Mouse (Mus musculus): ENCODE results near the gene Sytl2. TPM values are rescaled to one million over a fixed set of nuclear protein-coding genes. Genes with fewer than 3 reads are reported as not detected.
A peak's percentile ranks its signal among the peaks of the same experiment; 100 is the strongest.

Sytl2 gene
- polyA plus RNA-seq, 1 experiment: 5.9 TPM

- H3K27me3 ChIP-seq (ENCODE audit: control insufficient read depth, insufficient read depth, low read length): no peaks in the 10 kb centered on the region
- H3K27ac ChIP-seq (ENCODE audit: control insufficient read depth, insufficient read depth, low read length): no peak overlapping the region
- no peak for TF ChIP-seq POLR2A (IDR thresholded peaks at IDR 0.05; ENCODE audit: control insufficient read depth, extremely low read depth, insufficient read depth, low read length, poor library complexity)
- peaks cover 4% of the 10 kb centered on the region for H3K4me1 ChIP-seq (replicated peaks; ENCODE audit: control insufficient read depth, insufficient read depth, low read length)
- DNase-seq: no peak
- no peak overlapping the region for H3K4me3 ChIP-seq (ENCODE audit: control insufficient read depth, insufficient read depth, low read length)
- 24% methylated on average over 8 of the region's 8 CpGs for WGBS
- H3K36me3 ChIP-seq (ENCODE audit: control insufficient read depth, insufficient read depth, low read length): no peaks in the 10 kb centered on the region
Observed at GRCm38 (mm10) chr7:90280878-90281277, 21.2 kb upstream of the Sytl2 start.

- DNase-seq: no peak
- TF ChIP-seq CTCF (IDR thresholded peaks at IDR 0.05; ENCODE audit: borderline replicate concordance, control insufficient read depth, extremely low read depth, insufficient read depth, low read length, poor library complexity) (no peak), POLR2A (IDR thresholded peaks at IDR 0.05; ENCODE audit: control insufficient read depth, extremely low read depth, insufficient read depth, low read length, poor library complexity) (no peak)
- Histone ChIP-seq H3K4me3 (ENCODE audit: control insufficient read depth, insufficient read depth, low read length) (no peak overlapping the region), H3K27ac (ENCODE audit: control insufficient read depth, insufficient read depth, low read length) (no peak overlapping the region), H3K27me3 (ENCODE audit: control insufficient read depth, insufficient read depth, low read length) (no peaks in the 10 kb centered on the region), H3K36me3 (ENCODE audit: control insufficient read depth, insufficient read depth, low read length) (no peaks in the 10 kb centered on the region), H3K4me1 (replicated peaks; ENCODE audit: control insufficient read depth, insufficient read depth, low read length) (peaks cover 4% of the 10 kb centered on the region)
- 55% methylated on average over 11 of the region's 11 CpGs for WGBS
Observed at GRCm38 (mm10) chr7:90281759-90282546, 20.1 kb upstream of the Sytl2 start.

- no peak for TF ChIP-seq CTCF (IDR thresholded peaks at IDR 0.05; ENCODE audit: borderline replicate concordance, control insufficient read depth, extremely low read depth, insufficient read depth, low read length, poor library complexity)
- no peak for TF ChIP-seq POLR2A (IDR thresholded peaks at IDR 0.05; ENCODE audit: control insufficient read depth, extremely low read depth, insufficient read depth, low read length, poor library complexity)
- H3K4me3 ChIP-seq (ENCODE audit: control insufficient read depth, insufficient read depth, low read length): no peak overlapping the region
- H3K36me3 ChIP-seq (ENCODE audit: control insufficient read depth, insufficient read depth, low read length): no peaks in the 10 kb centered on the region
- no peaks in the 10 kb centered on the region for H3K27me3 ChIP-seq (ENCODE audit: control insufficient read depth, insufficient read depth, low read length)
- 13% methylated on average over 1 of the region's 1 CpGs for WGBS
- H3K27ac ChIP-seq (ENCODE audit: control insufficient read depth, insufficient read depth, low read length): no peak overlapping the region
- peaks cover 4% of the 10 kb centered on the region for H3K4me1 ChIP-seq (replicated peaks; ENCODE audit: control insufficient read depth, insufficient read depth, low read length)
- DNase-seq: no peak
Observed at GRCm38 (mm10) chr7:90282786-90283185, 19.3 kb upstream of the Sytl2 start.

GRCm38 (mm10) chr7:90284793-90285192 lies 17.3 kb upstream of the Sytl2 start:
- Histone ChIP-seq H3K27me3 (ENCODE audit: control insufficient read depth, insufficient read depth, low read length) (no peaks in the 10 kb centered on the region), H3K36me3 (ENCODE audit: control insufficient read depth, insufficient read depth, low read length) (no peaks in the 10 kb centered on the region), H3K4me1 (replicated peaks; ENCODE audit: control insufficient read depth, insufficient read depth, low read length) (peaks cover 4% of the 10 kb centered on the region), H3K4me3 (ENCODE audit: control insufficient read depth, insufficient read depth, low read length) (no peak overlapping the region), H3K27ac (ENCODE audit: control insufficient read depth, insufficient read depth, low read length) (no peak overlapping the region)
- WGBS: 91% methylated on average over 7 of the region's 7 CpGs
- no peak for TF ChIP-seq POLR2A (IDR thresholded peaks at IDR 0.05; ENCODE audit: control insufficient read depth, extremely low read depth, insufficient read depth, low read length, poor library complexity)
- no peak for TF ChIP-seq CTCF (IDR thresholded peaks at IDR 0.05; ENCODE audit: borderline replicate concordance, control insufficient read depth, extremely low read depth, insufficient read depth, low read length, poor library complexity)
- DNase-seq: no peak

- DNase-seq: no peak
- no peak overlapping the region for H3K27ac ChIP-seq (ENCODE audit: control insufficient read depth, insufficient read depth, low read length)
Observed at GRCm38 (mm10) chr7:90291885-90292284, 10.2 kb upstream of the Sytl2 start.

GRCm38 (mm10) chr7:90302647-90303552 lies 848 bp downstream of the Sytl2 start:
- no peaks in the 10 kb centered on the region for H3K36me3 ChIP-seq (ENCODE audit: control insufficient read depth, insufficient read depth, low read length)
- H3K27me3 ChIP-seq (ENCODE audit: control insufficient read depth, insufficient read depth, low read length): no peaks in the 10 kb centered on the region
- TF ChIP-seq POLR2A (IDR thresholded peaks at IDR 0.05; ENCODE audit: control insufficient read depth, extremely low read depth, insufficient read depth, low read length, poor library complexity): no peak
- TF ChIP-seq CTCF (IDR thresholded peaks at IDR 0.05; ENCODE audit: borderline replicate concordance, control insufficient read depth, extremely low read depth, insufficient read depth, low read length, poor library complexity): no peak
- H3K4me3 ChIP-seq (ENCODE audit: control insufficient read depth, insufficient read depth, low read length): peak overlapping the region; percentile 58
- WGBS: 4% methylated on average over 27 of the region's 27 CpGs
- H3K4me1 ChIP-seq (replicated peaks; ENCODE audit: control insufficient read depth, insufficient read depth, low read length): peaks cover 23% of the 10 kb centered on the region
- peak; percentile 67 for DNase-seq
- H3K27ac ChIP-seq (ENCODE audit: control insufficient read depth, insufficient read depth, low read length): peak overlapping the region; percentile 29; the same call in 1 of the 2 replicates

More at GRCm38 (mm10) chr7:90291885-90292284, 10.2 kb upstream of the Sytl2 start:
- Histone ChIP-seq H3K4me3 (ENCODE audit: control insufficient read depth, insufficient read depth, low read length) (no peak overlapping the region), H3K4me1 (replicated peaks; ENCODE audit: control insufficient read depth, insufficient read depth, low read length) (no peaks in the 10 kb centered on the region), H3K36me3 (ENCODE audit: control insufficient read depth, insufficient read depth, low read length) (no peaks in the 10 kb centered on the region), H3K27me3 (ENCODE audit: control insufficient read depth, insufficient read depth, low read length) (no peaks in the 10 kb centered on the region)
- TF ChIP-seq CTCF (IDR thresholded peaks at IDR 0.05; ENCODE audit: borderline replicate concordance, control insufficient read depth, extremely low read depth, insufficient read depth, low read length, poor library complexity): no peak
- TF ChIP-seq POLR2A (IDR thresholded peaks at IDR 0.05; ENCODE audit: control insufficient read depth, extremely low read depth, insufficient read depth, low read length, poor library complexity): no peak
- 88% methylated on average over 6 of the region's 6 CpGs for whole genome bisulfite sequencing
